Mouse (Mus musculus) thymus, adult 2 months (tissue): ENCODE results near the gene Rc3h2. TPM values are rescaled to one million over a fixed set of nuclear protein-coding genes. Genes with fewer than 3 reads are reported as not detected.
A peak's percentile ranks its signal among the peaks of the same experiment; 100 is the strongest.

Source experiments
- DNase-seq: peaks from one replicate; pipeline ENCODE4 v3.0.0; 2021
- H3K27ac ChIP-seq: fragments of 200-500 bp; 2 replicates; pipeline ENCODE4 v1.5.1; 2012; ENCODE audit warnings: low read length, control low read depth; ENCODE audit not compliant: control insufficient read depth, insufficient read depth
- H3K27me3 ChIP-seq: fragments of 200-500 bp; 2 replicates; pipeline ENCODE4 v1.6.1; 2012; ENCODE audit warnings: mild to moderate bottlenecking, low read length, moderate library complexity, mixed read lengths; ENCODE audit not compliant: control insufficient read depth, insufficient read depth
- H3K36me3 ChIP-seq: fragments of 200-500 bp; 2 replicates; pipeline ENCODE4 v1.6.1; 2012; ENCODE audit warnings: mild to moderate bottlenecking, low read length, moderate library complexity; ENCODE audit not compliant: control insufficient read depth, insufficient read depth
- H3K4me1 ChIP-seq: fragments of 200-500 bp; replicated peaks from 2 replicates; pipeline ENCODE4 v1.6.1; 2012; ENCODE audit warnings: low read length; ENCODE audit not compliant: control insufficient read depth, insufficient read depth
- H3K4me3 ChIP-seq: fragments of 200-500 bp; 2 replicates; pipeline ENCODE4 v1.5.1; 2012; ENCODE audit warnings: mild to moderate bottlenecking, low read length, control low read depth, moderate library complexity; ENCODE audit not compliant: control insufficient read depth, insufficient read depth
- CTCF ChIP-seq: fragments of 200-500 bp; IDR thresholded peaks from 2 replicates; pipeline ENCODE4 v1.5.1; 2012; ENCODE audit warnings: mild to moderate bottlenecking, control low read depth, low read length, moderate library complexity, borderline replicate concordance; ENCODE audit not compliant: control insufficient read depth, poor library complexity, insufficient read depth; ENCODE audit errors: extremely low read depth
- POLR2A ChIP-seq: fragments of 200-500 bp; IDR thresholded peaks from 2 replicates; pipeline ENCODE4 v1.6.1; 2012; ENCODE audit warnings: mild to moderate bottlenecking, low read length, control low read depth, moderate library complexity; ENCODE audit not compliant: control insufficient read depth, poor library complexity, insufficient read depth; ENCODE audit errors: extremely low read depth
- WGBS: fragments of 180-500 bp; shearing (Covaris S2); methylation state at CpG from one replicate; pipeline ENCODE4 v1.1.7; 2018; 5-methylcytosine and 5-hydroxymethylcytosine counted together
- polyA plus RNA-seq: library from polyadenylated mRNA; depleted of rRNA; stranded (reverse); fragments of >200 nt; gene quantifications from 2 replicates; pipeline ENCODE4 v1.2.3, GENCODE M21; 2012

Gene Rc3h2
- polyA plus RNA-seq, 1 experiment, result 13.8 TPM

DNA sequence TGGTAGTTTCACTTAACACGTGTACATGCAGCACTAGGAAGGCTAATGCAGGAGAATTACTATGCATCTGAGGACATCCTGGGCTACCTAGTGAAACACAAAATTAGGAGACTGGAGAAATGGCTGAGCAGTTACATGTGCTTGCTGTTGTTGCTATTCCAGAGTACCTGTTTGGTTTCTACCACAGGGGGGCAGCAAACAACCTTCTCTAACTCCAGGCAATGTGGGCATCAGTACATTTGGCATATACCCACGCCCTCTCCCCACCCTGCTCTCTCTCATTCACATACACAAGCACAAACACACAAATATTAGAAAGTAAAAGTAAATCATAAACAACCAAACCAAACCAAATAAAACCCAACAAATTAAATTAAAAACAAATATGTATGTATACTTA is 42.5 kb downstream of the Rc3h2 start:
- H3K36me3 ChIP-seq, result peaks cover 58% of the 10 kb centered on the region

GRCm38 (mm10) chr2:37376018-37376417 is 46.7 kb downstream of the Rc3h2 start:
- Histone ChIP-seq H3K4me1 (no peaks in the 10 kb centered on the region), H3K27ac (no peak overlapping the region), H3K36me3 (peaks cover 46% of the 10 kb centered on the region), H3K4me3 (no peak overlapping the region), H3K27me3 (no peaks in the 10 kb centered on the region)
- DNase-seq, result no peak
- TF ChIP-seq POLR2A (no peak), CTCF (no peak)
- WGBS, result 43% methylated on average over 1 of the region's 1 CpGs

More for the DNA sequence above, 42.5 kb downstream of the Rc3h2 start:
- Histone ChIP-seq H3K27me3 (no peaks in the 10 kb centered on the region), H3K4me1 (no peaks in the 10 kb centered on the region), H3K4me3 (no peak overlapping the region), H3K27ac (no peak overlapping the region)
- 71% methylated on average over 2 of the region's 2 CpGs for WGBS
- peak; percentile 65 for DNase-seq
- no peak for TF ChIP-seq POLR2A
- no peak for TF ChIP-seq CTCF

DNA sequence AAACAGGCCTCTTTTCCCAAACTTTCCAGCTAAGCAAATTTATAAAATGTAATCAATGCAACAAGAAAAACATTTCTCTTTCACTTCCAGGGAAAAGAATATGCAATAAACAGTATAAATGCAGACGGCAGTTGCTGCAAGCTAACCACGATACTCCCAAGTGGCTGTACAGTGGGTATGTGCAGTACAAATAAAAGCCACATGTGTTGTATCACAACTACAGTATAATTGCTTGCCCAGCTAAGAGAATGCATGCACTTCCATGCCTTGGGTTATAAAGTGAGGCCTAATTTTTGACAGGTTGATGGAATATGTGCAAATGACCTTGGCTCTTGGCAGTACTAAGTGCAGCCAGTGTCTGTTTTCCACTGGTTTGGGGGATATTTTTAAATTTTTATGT is 52.1 kb downstream of the Rc3h2 start:
- no peak for TF ChIP-seq POLR2A
- no peak for TF ChIP-seq CTCF
- Histone ChIP-seq H3K4me1 (no peaks in the 10 kb centered on the region), H3K36me3 (peaks cover 15% of the 10 kb centered on the region), H3K27me3 (no peaks in the 10 kb centered on the region), H3K27ac (no peak overlapping the region), H3K4me3 (no peak overlapping the region)
- no peak for DNase-seq
- WGBS, result 76% methylated on average over 2 of the region's 2 CpGs

GRCm38 (mm10) chr2:37359908-37360307 is 62.8 kb downstream of the Rc3h2 start:
- Histone ChIP-seq H3K36me3 (peaks cover 15% of the 10 kb centered on the region), H3K27me3 (no peaks in the 10 kb centered on the region), H3K4me1 (peaks cover 3% of the 10 kb centered on the region; the same call in 1 of the 2 replicates), H3K27ac (no peak overlapping the region), H3K4me3 (no peak overlapping the region)
- no peak for TF ChIP-seq POLR2A
- no peak for TF ChIP-seq CTCF
- WGBS, result 93% methylated on average over 2 of the region's 2 CpGs
- peak; percentile 7 for DNase-seq

DNA sequence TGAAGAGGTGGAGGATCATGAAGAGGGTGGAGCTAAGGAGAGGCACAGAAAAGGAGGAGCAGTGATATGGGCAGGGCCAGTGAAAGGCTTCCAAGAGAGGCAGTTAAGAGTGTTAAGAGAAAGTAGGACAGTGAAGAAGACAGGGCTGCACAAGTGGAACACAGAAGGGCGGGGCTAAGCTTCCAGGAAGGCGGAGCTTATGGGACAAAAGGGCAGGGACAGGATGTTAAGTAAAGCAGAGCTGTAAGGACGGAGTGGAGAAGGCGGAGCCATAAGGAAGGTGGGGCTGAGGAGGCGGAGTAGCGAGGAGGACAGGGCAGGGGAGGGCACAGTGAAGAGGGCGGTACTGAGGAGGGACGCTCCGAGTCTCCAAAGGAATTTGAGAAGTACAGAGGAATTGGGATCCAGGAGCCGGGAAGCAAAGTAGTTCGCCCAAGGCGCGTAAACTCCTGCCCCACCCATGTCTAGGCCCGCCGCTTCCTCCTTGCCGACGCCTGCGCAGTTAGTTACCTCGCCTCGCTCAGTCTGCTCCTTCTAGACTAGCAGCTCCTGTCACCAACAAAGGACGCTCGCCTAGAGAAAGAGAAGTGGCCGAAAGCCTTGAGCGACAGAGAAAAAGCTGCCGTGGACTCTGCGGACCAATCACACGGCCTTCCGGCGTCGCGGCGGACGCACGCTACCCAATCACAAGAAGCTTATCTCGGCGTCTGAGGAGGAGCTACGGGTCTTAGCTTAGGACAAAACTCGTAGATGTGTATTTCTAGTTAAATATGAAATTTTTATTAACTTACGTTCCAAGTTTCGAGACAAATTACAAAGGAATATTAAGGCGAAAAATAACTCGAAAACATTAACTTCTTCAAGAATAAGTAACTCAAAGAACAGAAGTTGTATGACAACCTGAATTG is 63.8 kb downstream of the Rc3h2 start, which contains the start of gene Pdcl:
Gene Pdcl, minus strand, starts transcription at position 700 of the 908 bp plus-strand sequence.
- DNase-seq, result peak; percentile 96
- H3K36me3 ChIP-seq, result peaks cover 25% of the 10 kb centered on the region
- WGBS, result under 1% methylated on average over 42 of the region's 42 CpGs

DNA sequence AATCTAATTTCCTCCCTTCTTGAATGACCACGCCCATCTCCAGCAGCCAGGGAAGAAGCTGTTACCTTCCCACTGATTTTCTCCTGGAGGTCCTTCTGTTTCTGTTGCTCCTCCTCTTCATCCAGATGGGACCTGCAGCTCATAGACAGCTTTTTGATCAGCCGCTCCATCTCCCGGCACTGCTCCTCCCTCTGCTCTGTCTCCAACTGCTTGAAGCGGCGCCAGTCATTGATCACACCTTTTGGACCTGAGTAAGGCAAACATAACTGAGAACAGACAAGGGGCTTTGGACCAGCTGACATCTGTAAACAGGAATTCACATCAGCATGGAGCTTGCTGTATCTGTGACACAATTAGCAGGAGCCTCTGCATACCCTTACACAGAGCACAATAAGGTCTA is 67.1 kb downstream of the Rc3h2 start:
- peaks cover 3% of the 10 kb centered on the region; the same call in 1 of the 2 replicates for H3K4me1 ChIP-seq
- WGBS, result 98% methylated on average over 5 of the region's 5 CpGs
- DNase-seq, result no peak
- TF ChIP-seq CTCF (no peak), POLR2A (no peak)
- H3K27me3 ChIP-seq, result no peaks in the 10 kb centered on the region
- no peak overlapping the region for H3K4me3 ChIP-seq
- peaks cover 55% of the 10 kb centered on the region for H3K36me3 ChIP-seq
- no peak overlapping the region for H3K27ac ChIP-seq

More for the DNA sequence above, 63.8 kb downstream of the Rc3h2 start, which contains the start of gene Pdcl:
- peak within 1 kb of the TSS; percentile 65 for H3K4me3 ChIP-seq
- peaks cover 3% of the 10 kb centered on the region; the same call in 1 of the 2 replicates for H3K4me1 ChIP-seq
- peak; percentile 54; the same call in 1 of the 2 replicates for TF ChIP-seq CTCF
- peak; percentile 28; the same call in 1 of the 2 replicates for TF ChIP-seq POLR2A
- H3K27ac ChIP-seq, result peak within 1 kb of the TSS; percentile 86
- no peaks in the 10 kb centered on the region for H3K27me3 ChIP-seq

GRCm38 (mm10) chr2:37351671-37352070 is 71.0 kb downstream of the Rc3h2 start:
- H3K36me3 ChIP-seq, result peaks cover 64% of the 10 kb centered on the region
- no peak for DNase-seq
- H3K4me1 ChIP-seq, result no peaks in the 10 kb centered on the region
- H3K27ac ChIP-seq, result no peak overlapping the region
- WGBS, result 84% methylated on average over 7 of the region's 7 CpGs
- H3K4me3 ChIP-seq, result no peak overlapping the region
- TF ChIP-seq POLR2A (no peak), CTCF (no peak)
- H3K27me3 ChIP-seq, result no peaks in the 10 kb centered on the region
